Mouse (Mus musculus): Measurements from ENCODE around the gene Dcst2. TPM values are rescaled to one million over a fixed set of nuclear protein-coding genes. Genes with fewer than 3 reads are reported as not detected.

The Dcst2 gene
- 0.24 and 0.41 TPM in 2 replicates for polyA plus RNA-seq (2012; rRNA removed)

- DNase-seq (ENCODE audit: low spot score) = no peak
Observed at GRCm38 (mm10) chr3:89361675-89362074, at the start of gene Dcst2. Gene Dcst2, plus strand, starts transcription at chr3:89361975.

GRCm38 (mm10) chr3:89314340-89314739, 47.4 kb upstream of the Dcst2 start:
- DNase-seq (ENCODE audit: low spot score) = no peak

- no peak for DNase-seq (ENCODE audit: low spot score)
Observed at GRCm38 (mm10) chr3:89314791-89315190, 47.0 kb upstream of the Dcst2 start.

- DNase-seq (ENCODE audit: low spot score) = no peak
Observed at GRCm38 (mm10) chr3:89315195-89315929, 46.4 kb upstream of the Dcst2 start.

GRCm38 (mm10) chr3:89315930-89316831, 45.6 kb upstream of the Dcst2 start:
- no peak for DNase-seq (ENCODE audit: low spot score)

DNA sequence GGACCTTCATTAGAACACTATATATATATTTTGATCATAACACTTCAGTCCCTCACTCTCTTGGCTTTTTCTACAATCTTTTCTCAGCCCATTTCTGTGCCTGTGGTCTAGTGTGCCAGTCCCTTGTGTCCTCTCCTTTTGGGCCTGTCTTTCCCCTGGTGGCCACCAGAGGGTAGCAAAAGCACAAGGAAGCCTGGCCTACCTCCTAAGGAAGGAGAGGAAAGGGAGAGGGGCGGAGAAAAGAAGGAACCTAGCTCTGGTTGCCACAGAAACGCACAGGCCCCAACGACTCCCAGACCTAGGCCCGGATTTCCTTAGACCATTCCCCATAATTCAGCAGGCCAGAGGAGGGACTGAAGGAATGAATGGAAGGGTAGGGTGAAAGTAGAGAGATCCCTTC, 44.9 kb upstream of the Dcst2 start:
- no peak for DNase-seq (ENCODE audit: low spot score)

- DNase-seq (ENCODE audit: low spot score) = no peak
Observed at GRCm38 (mm10) chr3:89317246-89317645, 44.5 kb upstream of the Dcst2 start.

DNA sequence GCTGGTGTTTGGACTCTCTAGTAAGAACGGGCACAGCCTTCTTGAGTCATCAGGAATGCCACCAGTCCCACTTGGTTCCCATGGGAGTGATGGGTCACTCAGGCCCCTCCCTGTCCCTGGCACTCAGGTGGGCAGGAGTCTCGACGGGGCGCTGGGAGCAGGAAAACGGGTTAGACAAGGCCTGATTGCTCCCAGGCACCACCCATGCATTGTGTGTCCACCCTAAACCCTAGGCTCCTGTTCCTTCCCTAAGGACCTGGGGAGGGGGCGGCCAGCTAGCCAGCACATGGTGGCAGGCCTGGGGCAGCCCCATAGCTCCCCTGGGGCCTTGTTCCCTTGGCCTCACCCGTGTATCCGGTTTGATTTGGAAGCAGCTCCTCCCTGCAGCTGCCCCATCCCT, 43.5 kb upstream of the Dcst2 start:
- DNase-seq (ENCODE audit: low spot score) = no peak

- DNase-seq (ENCODE audit: low spot score) = no peak
Observed at GRCm38 (mm10) chr3:89318971-89319590, 42.7 kb upstream of the Dcst2 start.

- DNase-seq (ENCODE audit: low spot score) = no peak
Observed at GRCm38 (mm10) chr3:89319591-89320350, 42.0 kb upstream of the Dcst2 start.

- DNase-seq (ENCODE audit: low spot score) = no peak
Observed at GRCm38 (mm10) chr3:89320581-89321182, 41.1 kb upstream of the Dcst2 start.

DNA sequence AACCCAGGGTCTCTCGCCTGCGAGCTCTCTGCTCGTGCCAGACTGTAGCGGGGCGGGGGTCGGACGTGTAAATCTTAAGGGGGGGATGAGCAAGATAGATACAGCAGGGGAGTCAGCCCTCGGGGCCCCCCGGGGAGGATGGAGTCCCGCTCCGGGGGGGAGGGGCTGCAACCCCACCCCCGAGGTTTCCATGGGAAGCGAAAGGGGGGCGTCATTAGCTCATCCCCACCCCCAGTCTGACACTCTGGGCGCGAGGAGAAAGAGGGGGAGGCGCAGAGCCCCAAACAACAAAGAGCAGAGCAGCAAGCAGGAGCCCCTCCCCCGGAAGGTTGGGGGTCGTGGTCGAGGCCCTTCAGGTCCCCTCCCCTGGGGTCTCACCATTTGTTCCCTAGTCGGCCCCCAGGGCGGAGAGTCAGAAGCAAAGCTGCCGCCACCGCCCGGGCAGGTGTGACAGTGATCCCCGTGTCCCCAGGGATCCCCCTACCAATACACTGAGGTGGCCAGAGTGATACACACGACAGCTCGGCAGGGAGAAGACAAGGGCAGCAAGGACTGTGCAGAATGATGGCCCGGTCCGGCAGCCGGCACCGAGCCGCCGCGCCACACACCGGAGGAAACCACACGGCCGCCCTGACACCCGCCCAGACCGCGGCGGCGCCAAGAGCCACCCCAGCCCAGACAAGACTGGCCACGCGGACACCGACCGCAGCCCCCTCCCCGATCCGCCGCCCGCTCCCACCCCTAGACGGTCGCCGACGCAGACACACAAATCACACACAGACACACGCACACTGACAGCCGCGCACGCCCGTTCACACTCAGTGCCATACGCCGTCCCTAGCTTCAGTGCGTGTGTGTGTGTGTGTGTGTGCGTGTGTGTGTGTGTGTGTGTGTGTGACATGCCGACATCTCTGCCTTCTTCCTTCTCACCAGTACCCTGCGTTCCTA, 40.3 kb upstream of the Dcst2 start:
- DNase-seq (ENCODE audit: low spot score) = no peak

GRCm38 (mm10) chr3:89322131-89322500, 39.7 kb upstream of the Dcst2 start:
- DNase-seq (ENCODE audit: low spot score) = no peak

DNA sequence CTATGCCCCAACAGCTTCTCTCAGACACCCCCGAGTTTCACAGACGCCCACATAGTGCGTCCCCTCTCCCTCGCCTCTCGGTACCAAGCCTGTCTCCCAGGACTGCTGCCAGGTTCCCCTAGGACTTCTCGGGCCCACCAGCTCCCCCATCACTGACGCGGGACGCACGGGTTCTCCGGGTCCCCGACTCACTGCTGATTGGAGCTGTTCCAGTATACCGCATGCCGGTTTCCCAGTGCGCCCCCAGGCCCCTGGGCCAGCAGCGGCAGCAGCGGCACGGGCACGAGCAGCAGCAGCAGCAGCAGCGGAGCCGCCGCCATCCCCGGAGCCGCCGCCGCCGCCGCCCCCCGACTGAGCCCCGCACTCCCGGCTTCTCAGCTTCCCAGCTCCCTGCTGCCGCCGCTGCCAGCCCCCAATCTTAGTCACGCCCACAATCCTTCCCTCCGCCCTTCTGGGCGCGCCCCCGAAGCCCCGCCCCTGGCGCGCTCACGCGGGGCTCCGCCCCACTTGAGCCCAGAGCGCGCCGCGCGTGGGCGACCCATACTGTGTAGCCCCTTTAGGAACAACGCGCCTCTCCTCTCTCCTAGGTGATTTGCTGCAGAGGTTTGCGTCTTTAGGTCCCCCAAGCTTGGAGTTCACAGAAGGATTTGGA, 39.1 kb upstream of the Dcst2 start, which contains the start of gene Efna3:
Gene Efna3 (minus strand): TSS at position 452 of the 652 bp plus-strand sequence.
- DNase-seq (ENCODE audit: low spot score) = no peak

- DNase-seq (ENCODE audit: low spot score) = no peak
Observed at GRCm38 (mm10) chr3:89325882-89326281, 35.9 kb upstream of the Dcst2 start.

DNA sequence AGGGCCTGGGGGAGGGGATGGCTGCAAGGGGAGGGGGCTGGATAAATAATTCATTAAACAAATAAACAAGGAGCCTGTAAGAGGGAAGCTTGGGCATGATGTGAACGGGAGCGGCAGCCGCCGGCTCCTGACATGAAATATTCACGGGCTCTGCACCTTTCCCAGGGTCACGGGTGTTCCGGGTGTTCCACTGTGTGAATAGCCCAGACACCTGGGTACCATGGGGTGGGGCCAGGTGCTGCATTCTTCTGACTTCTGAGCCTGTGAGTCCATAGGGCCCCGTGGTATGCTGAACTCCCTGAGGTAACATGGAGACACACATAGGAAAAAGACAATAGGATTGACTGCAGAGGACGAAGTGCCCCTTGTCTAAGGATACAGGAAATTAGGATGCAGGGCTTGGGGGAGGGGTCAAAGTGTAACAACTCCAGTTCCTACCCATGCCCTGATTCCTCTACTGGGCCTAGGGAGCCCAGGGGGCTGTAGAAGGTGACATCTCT, 34.4 kb upstream of the Dcst2 start:
- no peak for DNase-seq (ENCODE audit: low spot score)

DNA sequence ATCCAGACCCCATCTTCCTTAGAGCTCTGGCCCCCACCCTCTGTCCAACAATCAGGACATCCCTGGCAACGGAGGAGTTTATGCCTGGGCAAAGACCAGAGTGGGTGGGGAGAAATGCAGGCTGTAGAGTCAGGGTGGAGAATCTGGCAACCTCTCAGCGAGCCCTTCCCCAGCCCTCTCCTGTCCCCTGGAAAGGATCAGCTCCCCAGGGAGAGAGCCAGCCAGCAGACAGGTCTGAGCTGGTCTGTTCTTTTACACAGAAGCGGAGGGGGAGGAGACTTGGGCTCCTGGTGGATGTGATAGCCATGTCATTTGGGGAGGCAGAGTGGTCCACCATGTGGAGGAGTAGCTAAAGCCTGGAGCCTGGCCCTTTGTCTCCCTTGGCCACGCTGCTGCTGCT, 33.2 kb upstream of the Dcst2 start:
- DNase-seq (ENCODE audit: low spot score) = no peak

GRCm38 (mm10) chr3:89330346-89330745, 31.4 kb upstream of the Dcst2 start:
- DNase-seq (ENCODE audit: low spot score) = no peak

DNA sequence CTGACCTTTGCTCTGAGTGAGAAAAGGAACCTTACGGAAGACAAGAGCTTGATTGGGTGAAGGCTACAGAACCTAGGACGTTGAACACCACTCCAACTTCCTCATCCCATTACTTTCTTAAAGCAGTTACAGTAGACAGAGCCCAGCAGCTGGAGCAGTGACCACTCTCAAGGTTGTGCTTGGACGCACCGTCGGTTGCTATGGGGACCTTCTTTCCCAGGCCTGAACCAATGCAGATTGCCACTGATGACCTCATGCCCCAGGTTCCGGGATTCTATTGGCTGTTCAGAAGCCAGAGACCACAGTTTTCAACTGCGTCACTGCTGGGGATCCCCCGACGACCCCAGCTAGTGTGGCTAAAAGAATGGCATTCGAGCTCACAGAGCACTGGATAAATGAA, 30.8 kb upstream of the Dcst2 start:
- no peak for DNase-seq (ENCODE audit: low spot score)
